Mouse (Mus musculus) gastrocnemius, postnatal 25 days (tissue): ENCODE measurements at regions not wholly inside any gene's neighbourhood (a gene's known extent, or its start where the extent isn't known, plus 50 kb on each side); places are given as distances from the start of the nearest gene placed in this dataset.

Experiments
- DNase-seq: peaks from one replicate; pipeline ENCODE4 v3.0.0; 2022

GRCm38 (mm10) chr6:100385640-100386039 lies 98.4 kb upstream of the Rybp start:
- no peak for DNase-seq

GRCm38 (mm10) chr6:100381046-100381445 lies 93.8 kb upstream of the Rybp start:
- no peak for DNase-seq

- DNase-seq = no peak
Measured at GRCm38 (mm10) chr6:100380536-100380935, 93.3 kb upstream of the Rybp start.

GRCm38 (mm10) chr6:100379792-100380191 lies 92.5 kb upstream of the Rybp start:
- DNase-seq = no peak

DNA sequence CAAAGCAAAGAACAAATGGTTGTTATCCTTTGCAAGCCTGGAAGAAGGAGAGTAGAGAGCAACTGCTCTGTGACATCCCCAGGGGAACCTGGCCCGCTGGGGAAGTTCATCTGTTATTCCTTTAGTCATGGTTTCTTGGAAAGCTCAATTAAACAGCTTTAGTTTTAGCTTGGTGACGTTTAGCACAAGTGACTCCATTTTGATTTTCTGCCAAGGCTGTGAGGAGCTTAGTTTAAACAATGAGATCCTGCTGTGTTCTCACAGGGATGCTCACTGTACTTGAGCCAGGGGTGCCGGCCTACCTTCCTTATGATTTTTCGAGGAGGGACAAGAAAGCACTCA lies 91.2 kb upstream of the Rybp start:
- no peak for DNase-seq

GRCm38 (mm10) chr6:100377828-100378532 lies 90.7 kb upstream of the Rybp start:
- no peak for DNase-seq

DNA sequence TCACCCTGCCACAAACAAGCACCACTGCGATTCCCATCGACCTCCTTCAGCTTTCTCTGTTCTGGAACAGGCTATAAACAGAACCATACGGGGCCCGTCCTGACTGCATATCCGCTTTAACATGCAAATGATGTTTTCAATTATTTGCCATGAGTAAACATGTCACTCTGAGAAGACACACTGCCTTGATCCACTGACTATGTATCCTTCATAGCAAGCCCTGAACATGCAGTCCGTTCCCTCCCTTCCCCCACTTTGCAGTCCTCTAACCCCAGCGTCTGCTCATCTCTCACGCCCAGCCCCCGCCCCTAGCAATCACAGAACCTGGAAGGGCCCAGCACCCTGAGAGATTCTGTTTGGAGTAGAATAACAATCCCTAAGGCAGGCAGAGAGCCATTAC lies 89.4 kb upstream of the Rybp start:
- no peak for DNase-seq

DNA sequence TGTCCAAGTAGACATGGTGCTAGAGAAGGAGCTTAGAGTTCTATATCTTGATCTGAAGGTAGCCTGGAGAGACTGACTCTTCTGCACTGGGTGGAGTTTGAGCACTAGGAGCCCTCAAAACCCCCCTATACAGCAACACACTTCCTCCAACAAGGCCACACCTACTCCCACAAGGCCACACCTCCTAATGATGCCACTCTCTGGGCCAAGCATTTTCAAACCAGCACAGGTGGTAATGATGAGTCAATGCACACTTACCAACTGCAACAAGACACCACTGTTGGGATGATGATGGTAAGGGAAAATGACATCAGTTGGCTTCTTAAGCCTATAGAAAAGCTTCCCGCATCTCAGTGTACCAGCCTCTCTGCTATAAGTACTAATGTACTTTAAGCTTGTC lies 83.5 kb upstream of the Rybp start:
- DNase-seq = no peak

GRCm38 (mm10) chr6:100370358-100370757 lies 83.1 kb upstream of the Rybp start:
- DNase-seq = no peak

DNA sequence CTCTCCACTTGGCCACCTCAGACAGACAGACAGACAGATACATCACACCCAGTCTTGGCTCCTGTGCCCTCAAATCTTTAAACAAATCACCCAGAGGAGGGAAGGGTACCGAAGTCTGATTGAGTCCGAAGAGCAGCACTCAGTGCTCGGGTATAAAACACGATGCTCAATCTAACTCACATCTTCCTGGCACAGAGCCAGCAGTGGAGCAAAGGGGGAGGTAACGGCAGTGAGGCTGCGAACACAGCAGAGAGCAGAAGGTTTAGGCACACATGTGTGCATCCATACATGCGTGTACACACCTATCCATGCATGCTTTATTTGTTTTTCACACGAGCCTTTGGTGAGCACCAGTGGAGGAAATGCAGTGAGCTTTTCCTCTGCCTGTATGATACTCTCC lies 78.9 kb upstream of the Rybp start:
- DNase-seq = no peak

DNA sequence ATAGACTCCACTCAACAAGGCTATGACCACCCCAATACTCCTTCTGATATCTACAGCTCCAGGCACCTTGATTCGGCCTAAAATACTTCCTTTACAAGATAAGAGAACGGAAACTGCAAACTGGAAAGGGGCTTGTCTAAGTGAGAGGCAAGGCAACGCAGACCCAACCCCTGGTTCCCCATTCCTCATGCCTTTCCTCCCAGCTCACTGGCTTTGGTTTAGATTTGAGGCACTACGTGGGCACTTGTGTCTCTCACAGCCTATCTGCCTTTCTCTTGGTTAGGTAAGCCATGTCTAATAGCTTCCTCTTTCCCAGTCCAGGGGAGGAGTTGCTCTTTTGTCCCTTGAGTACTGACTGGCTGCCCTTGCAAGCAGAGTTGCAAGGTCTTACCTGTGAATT lies 78.5 kb upstream of the Rybp start:
- DNase-seq = no peak

- DNase-seq = peak; percentile 32
Measured at GRCm38 (mm10) chr6:100363683-100364082, 76.4 kb upstream of the Rybp start.

GRCm38 (mm10) chr6:100356617-100357399 lies 69.5 kb upstream of the Rybp start:
- DNase-seq = no peak

- no peak for DNase-seq
Measured at GRCm38 (mm10) chr6:100355858-100356257, 68.6 kb upstream of the Rybp start.

DNA sequence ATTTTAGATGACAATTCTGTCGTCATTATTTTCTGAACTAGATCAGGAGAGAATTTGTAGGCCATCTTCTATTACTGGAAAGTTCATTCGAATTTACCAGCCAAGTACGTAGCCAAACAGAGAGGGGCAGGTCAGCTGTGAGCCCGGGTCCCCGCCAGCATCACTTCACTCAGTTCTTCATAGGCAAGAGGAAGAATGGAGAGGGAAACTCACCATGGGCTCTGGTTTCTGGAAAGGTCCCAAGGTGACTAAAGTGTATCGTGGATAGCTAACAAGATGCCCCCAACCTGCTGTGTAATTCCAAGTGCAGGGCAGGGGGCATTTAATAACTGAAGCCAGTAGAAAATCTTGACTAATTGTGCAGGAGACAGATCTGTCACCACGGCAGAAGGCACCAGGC lies 60.2 kb upstream of the Rybp start:
- DNase-seq = no peak

GRCm38 (mm10) chr6:100345073-100345472 lies 57.8 kb upstream of the Rybp start:
- no peak for DNase-seq

GRCm38 (mm10) chr6:100341305-100342290 lies 54.3 kb upstream of the Rybp start:
- DNase-seq = no peak

- DNase-seq = no peak
Measured at GRCm38 (mm10) chr6:100338291-100338690, 51.0 kb upstream of the Rybp start.
